Mouse (Mus musculus) heart, postnatal 4 days (tissue): ENCODE measurements around the gene Slc13a5. TPM values are rescaled to one million over a fixed set of nuclear protein-coding genes. Genes with fewer than 3 reads are reported as not detected.

Experiments used
- DNase-seq: peaks from one replicate; pipeline ENCODE4 v3.0.0; 2021
- total RNA-seq, 2 experiments: library from RNA; stranded (reverse); gene quantifications; 2 replicates each; pipeline ENCODE4 v1.2.3; 2021

Gene Slc13a5
- total RNA-seq, 2 experiments from 2014 or later = 0.38 to 0.50 TPM

DNA sequence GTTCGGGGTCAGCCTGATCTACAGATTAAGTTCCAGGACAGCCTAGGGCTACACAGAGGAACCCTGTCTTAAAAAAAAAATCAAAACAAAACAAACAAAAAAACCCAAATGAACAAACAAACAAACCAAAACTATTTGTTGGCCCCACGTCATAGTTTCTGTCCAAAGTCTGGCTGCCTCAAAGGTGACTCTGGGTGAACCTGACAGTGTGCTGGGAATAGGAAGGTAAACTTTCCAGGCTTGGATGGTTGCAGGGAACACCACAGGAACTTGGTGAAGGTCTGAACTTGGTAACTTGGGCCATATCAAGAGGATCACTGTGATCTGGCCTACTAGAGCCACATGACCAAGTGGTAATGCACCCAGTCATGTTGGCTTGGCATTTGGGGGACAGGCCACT is 10.6 kb downstream of the Slc13a5 start:
- DNase-seq = no peak

DNA sequence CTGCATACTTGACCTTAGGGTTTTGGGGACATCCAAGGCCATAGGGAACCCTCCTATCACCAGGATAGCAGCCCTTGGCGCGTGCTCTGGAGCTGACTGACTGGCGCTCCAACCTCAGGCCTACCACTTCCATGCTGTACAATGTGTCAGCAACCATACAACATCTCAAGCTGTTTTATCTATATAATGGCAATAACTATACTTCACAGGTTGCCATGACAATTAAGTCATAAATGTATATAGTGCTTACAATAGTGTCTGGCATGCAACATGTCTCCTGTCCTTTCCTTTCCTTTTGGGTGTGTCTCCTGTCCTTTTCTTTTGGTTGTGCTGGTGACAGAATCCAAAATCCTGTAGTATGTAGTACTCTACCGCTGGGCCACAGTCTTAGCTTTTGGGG is 11.4 kb downstream of the Slc13a5 start:
- DNase-seq = no peak

DNA sequence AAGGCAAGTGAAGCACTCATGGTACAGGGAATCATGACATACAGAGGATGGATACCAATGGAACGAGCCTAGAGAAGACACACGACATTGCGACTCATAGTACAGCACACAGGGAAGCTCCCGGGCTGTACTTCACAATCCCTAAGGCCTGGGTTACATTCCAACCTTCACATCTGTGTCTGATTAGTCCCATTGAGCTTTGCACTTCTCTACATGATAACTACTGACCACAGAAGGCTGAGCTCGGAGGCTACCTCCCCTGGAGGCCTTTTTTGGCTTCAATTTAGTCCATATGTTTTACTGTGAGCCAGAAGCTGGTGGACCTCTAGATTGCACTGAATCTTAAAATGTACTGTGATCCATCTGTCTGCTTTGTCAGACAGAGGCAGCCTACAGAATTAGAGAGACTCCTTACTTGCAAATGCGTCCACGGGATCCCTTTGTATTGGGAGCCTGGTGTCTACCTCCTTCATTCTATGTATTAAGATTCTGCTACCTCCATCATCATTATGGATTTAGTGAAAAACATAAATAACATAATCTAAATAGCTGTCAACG is 21.7 kb downstream of the Slc13a5 start:
- DNase-seq = no peak

DNA sequence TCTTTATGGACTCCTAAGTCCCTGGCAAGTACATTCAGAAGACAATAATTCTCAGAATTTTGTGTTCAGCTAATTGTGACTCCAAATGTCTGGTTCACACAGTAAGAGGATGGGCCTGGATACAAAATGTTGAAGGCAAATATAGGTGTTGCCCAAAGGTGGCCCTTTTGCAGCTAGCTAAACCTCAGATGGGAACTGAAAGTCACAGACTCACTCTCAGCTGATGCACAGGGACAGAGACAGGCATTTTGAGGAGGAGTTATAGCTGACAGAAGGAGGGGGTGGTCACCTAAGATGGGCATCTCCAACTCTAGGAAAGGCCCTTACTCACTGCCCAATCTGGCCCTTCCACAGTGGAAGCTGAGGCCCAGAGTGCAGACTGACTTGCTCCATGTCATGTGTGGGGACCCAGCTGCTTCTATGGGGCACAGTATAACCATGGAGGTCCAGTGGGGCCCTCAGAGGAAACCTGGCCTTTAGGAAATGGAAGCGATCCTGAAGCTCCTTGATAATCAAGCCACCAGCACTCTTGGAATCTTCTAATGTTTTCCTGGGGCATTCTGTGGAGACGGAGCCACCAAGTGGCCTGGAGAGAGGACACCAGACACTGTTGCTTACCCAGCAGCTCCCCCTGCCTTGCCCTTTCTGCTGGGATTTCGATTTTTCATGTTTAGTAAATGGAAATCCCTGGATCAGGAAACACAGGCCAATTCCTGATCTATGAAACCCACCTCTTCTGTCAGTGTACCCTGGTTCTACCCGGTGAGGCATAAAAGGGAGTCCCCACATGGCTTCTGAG is 26.8 kb downstream of the Slc13a5 start:
- DNase-seq = no peak

DNA sequence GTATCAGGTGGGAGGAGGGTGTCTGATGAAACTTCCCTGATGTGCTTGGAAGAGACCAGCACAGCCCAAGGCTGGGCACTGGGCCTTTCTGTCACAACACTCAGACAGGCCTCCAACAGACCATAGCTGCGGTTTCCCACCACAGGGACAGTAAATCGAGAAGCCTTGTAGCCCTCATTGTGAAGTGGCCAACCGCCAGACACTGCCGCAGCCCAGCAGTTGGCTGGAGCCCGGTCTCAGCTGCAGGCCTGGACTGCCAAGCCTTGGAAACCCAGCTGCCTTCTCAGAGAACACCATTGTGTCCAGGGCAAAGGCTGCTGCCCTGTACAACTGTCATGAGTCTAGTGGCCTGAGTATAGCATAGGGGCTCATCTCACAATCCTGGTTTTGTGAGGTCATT is 33.0 kb downstream of the Slc13a5 start:
- DNase-seq = no peak

DNA sequence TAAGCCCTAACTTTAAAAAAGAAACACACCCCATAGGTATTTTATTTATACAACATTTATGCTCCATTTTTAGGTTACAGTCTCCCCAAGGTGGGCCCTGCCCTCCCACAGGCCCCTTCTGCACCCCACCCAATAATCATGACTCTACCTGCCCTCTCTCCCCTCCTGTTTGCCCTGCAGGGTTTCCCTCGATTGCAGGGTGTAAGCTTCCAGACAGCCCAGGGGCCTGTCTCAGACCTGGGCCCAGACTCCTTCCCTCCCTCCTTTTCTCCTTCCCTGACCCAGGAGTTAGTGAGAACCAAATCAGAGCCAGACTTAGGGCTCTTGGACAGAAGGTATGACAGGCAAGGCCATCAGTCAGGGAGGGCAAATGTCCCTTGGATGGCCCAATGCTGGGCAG is 34.0 kb downstream of the Slc13a5 start:
- no peak for DNase-seq

DNA sequence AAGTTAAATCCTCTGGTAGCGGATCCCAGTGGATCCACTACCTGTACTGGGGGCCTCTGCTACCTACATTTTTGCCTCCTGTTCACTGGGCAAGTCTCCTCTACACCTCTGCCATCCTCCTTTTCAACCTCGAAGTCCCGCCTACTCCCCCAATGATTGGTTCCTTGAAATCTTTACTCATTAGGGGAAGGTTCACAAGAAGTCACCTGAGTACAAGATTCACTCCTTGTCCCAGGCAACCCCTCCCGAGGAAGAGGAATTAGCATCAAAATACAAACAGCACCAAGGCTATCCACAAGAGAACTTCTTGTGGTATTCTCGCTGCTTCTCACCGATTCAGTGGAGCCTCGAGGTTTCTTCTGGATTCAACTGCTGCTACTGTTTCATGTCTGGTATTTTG is 35.0 kb downstream of the Slc13a5 start:
- no peak for DNase-seq

DNA sequence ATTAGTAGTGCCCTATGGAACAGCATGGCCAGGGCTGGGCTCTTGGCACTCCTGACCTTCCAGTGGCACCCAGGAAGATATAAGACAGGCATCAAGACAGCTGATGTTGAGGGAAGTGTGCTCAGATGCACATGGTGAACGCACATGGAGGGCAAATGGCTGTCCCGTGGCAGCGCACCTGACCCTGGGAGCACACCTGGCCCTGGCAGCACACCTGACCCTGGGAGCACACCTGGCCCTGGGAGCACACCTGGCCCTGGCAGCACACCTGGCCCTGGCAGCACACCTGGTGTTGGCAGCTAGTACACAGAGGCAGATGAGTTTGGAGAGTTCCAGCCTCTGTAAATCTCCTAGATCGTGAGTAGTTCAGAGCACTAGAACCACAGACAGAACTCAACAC is 38.5 kb downstream of the Slc13a5 start:
- DNase-seq = no peak

DNA sequence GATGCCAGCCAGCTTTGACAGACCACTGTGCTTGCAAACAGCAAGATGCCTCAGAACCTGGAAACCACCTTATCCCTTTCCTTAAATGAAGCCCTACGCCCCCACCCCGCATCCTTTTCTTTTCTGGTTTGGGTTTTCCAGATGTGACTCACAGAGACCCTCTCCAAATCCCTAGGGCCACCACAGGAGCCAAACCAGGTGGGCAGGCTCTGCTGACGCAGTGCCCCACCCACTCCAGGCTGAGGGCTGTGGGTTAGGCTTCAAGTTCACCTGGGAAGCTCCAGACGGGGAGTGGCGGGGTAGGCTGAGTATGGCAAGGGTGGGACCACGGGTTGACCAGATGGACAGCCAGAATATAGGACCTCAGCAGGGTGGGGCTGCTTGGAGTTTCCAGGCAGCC is 40.1 kb downstream of the Slc13a5 start:
- DNase-seq = no peak

DNA sequence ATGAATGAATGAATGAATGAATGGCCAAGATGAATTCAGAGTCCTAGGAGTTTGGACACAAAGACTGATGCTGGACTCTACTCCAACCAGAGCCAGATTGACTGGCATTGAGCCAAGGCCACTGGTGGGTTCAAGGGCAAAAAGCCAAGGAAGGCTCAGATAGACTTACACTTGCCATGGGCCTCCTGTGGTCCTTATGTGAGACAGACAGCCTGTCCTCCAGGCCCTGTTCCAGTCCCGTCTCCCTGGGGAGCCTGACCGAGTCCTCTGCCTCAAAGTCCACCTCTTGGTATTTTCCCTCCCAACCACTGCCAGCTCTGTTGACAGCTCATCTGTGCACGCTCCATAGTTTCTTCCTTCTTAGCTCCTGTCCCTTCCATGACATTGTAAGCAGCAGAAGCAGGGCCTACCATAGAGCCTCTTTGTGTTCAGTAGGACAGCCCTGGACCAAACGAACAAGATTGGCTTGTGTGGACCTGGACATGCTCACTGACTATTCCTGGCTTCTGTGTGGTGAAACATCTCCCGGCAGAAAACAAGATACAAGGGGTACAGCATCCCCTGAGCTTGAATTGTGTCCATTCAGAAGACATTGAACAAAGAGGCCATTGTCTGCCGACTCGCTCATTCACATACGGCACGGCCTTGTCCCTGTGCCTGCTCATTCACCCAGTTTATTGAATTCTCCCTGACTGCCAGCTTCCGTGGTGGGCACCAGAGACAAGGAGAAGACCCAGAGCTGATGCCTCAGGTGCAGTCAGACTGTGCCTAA is 40.8 kb downstream of the Slc13a5 start:
- DNase-seq = no peak

DNA sequence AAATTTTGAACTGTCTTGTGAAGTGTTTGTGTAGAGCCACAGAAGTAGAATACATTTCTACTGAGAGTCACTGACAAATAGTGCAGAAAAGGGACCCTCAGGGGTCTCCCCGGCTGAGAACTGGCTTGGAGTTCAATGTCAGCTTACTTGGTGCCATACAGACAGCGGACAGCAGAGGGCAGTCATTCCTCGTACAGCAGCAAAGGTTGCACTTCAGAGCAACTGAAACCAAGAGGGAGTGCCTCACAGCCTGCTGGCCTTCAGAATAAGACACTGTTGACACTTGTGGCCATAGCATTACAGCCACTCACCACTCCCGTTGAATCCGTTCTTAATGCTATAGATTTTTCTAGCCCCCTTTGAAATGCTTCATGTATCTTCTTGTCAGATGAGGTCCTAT is 42.2 kb downstream of the Slc13a5 start:
- peak; percentile 84 for DNase-seq

DNA sequence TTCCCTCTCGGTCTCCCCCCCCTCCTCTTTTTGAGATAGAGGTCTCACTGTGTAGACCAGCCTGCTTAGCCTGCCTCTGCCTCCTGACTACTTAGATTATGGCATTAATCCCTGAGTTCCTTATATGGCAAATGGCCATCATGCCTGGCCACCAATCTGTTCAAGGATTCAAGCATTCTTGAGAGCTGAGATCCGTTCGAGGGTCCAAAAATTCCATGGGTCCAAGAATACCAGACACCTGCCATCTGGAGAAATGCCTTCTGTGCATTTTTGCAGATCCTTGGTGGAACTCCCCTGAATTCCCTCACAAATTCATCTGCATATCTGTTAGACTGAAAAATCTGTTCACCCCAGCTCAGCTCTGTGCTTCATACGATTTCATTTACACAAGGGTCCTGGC is 43.6 kb downstream of the Slc13a5 start:
- no peak for DNase-seq

DNA sequence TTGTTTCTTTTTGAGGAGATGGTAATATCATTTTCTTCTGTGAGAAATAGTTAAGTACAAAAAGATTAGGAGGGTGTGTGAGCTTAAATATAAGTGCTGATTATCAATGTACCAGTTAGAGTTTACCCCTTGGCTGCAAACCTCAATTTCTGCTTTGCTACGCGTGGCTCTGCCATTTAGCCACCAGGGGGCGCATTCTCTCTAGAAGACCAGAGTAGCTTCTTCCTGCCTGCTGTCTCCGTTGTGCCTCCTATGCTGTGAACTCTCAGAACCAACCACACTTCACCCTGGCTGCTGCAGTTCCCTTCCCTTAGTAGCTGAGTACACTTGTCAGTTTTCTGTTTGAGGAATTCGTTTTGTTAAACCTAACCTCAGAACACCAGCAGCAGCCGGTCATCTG is 45.7 kb downstream of the Slc13a5 start:
- peak; percentile 80 for DNase-seq

DNA sequence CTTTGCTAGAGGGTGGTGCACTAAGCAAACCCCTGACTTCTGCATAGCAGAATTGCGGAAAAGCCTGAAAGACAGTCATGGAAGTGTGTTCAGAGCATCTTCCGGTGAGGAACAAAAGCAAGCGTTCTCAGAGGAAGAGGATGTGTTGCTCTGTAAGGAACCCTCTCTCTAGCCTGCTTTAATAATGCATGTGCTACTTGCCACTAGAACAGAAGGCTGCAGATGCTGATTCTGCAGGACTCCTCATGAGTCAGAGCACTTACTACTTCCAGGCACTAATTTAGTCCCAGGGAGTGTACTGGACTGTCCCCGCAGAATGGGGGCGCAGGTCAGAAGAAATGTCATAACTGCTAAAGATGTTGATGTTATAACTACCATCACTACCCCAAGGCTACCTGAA is 49.9 kb downstream of the Slc13a5 start:
- no peak for DNase-seq

DNA sequence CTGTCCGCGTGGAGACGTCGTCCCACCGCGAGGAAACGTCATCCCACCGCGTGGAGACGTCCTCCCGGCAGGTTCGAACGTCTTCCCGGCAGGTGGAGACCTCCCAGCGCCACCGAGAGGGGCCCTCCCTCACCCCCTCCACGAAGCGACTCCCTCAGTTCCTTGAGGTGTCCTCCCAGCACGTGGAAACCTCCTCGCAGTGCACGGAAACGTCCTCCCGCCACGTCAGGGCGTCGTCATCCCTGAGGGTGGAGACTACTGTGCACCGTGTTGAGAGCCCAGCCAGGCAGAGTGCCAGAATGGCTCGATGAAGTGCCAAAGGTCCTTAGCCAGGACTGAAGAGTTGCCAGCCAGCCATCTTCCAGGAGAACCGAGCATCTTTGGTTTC is 51.6 kb downstream of the Slc13a5 start, which contains the start of gene Med31:
Gene Med31, minus strand, starts transcription at position 183 of the 388 bp plus-strand sequence.
- DNase-seq = peak; percentile 82

DNA sequence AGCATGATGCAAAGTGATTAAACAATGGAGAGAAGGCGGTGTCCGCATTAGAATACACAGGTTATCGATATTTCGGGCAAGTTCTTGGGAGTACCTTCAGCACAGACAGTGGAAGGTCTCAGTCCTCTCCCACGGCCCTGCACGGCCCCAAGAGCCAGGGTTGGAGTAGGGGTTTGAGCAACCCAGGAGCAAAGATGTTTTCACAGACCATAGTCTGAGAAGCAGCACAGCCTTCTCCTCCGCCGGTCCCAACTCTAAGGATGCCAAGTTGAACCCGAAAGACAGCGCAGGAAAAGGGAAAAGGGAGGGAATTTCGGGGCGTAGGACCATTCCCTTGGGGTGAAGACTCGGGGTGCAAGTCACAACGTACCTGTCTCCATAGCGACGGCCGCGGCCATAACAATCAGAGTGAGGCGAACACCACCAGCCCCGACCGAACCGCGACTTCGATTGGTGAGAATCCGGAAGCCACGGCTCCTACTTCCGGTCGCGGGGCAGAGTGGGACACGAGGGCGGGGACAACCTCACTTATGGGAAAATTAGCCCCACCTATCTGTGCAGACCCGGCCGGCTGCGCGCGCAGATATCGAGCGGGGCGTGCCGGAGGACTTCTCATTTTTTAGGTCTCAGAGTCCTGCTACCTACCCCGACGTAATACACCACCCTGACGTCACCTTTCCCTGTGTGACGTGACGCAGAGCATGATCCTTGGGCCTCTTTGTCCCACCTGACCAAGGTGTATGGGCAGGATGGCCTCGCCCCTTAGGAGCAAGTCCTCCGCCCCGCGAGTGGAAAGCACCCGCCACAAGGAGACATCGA is 52.2 kb downstream of the Slc13a5 start:
- peak; percentile 95 for DNase-seq

DNA sequence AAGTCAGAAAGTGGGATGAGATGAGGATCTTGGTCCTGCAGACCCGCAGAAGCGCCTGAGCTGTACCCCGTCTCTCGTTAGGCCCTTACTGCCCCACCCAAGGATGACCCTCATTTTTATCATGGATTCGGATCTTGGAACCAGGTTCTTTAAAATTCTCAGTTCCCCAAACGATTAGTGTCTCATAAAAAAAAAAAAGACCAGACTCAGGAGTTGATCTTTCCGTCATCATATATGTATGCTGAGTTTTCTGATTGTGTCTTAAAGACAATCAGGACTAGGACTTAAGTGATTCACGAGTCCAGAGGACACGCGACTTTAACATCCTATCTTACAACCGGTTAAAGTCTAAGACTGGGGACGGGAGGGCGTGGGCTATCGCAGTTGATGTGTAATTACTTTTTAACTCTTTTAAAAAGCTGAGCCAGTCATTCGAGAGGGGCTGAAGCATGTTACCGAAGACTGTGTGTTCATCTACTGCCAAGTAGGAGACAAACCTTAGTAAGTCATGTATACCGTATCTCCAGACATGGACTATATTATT is 59.1 kb downstream of the Slc13a5 start:
- DNase-seq = no peak

DNA sequence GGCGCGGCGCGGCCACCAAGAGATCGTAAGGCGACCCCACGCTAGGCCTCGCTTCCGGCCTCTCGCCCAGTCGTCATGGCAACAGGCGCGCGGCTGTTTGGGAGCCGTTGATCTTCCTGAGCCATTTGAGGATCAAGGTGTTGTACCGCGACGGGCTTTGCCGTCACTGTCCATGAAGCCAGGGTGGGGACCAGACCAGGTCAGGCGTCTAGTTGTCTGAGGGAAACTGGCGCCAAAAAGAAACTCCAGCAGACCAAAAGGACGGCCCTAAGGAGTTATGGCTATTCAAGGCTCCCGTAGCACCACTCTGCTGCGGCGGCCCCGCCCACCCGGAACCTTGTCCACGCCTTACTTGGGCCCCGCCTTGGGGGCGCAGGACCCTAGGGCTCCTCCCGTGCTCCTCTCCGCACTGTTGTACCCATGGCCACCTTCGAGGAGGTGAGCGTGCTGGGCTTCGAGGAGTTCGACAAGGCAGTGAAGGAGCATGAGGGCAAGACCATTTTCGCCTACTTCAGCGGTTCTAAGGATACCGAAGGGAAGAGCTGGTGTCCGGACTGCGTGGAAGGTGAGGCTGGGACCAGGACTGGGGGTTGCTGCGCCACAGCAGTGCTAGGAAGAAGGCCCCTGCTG is 59.7 kb downstream of the Slc13a5 start, which contains the start of the genes 4933427D14Rik and Txndc17:
Gene 4933427D14Rik, minus strand, starts transcription at position 256 of the 630 bp plus-strand sequence.
Gene Txndc17, plus strand, starts transcription at position 344 of the 630 bp plus-strand sequence.
- DNase-seq = peak; percentile 88

DNA sequence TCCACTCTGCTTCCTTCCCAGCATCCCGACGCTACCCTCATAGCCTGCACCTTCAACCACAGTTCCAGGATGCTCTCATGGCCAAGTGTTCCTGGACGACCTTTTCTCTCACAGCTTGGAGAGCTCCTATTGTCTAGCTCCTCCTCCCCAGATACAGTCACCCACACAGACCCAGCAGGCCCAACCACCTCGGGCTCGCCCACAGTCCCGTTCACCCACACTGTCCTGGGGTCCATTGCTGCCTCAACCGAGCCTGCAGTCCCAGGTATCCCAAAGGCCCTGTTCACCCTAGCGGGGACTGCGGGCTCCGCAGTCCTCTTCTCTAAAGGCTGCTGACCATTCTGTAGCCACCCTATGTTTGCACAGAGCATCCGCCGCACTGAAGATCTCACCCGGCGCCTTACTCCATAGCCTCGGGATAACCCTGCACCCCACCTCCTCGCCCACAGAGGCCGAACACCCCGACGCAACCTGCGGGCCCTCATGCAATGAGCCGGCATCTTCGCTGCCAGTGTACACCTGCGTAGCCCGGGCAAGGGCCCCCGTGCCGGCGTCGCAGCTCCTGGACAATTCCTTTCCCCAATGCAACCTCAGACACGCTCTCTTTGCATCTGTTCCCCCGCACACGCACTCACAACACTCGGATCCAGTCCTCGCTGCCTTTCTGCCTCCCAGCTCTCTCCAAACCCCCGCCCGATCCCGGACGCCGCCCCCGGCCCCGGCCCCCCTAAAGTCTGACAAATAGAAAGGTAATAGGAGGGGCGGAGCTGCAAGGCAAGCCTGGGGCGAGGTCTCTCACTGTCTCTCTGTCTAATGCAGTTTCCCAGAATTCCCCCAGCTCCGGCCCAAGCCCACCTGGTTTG is 60.5 kb downstream of the Slc13a5 start, which contains the start of gene Gm43951:
Gene Gm43951, minus strand, starts transcription at position 500 of the 863 bp plus-strand sequence.
- peak; percentile 29 for DNase-seq

DNA sequence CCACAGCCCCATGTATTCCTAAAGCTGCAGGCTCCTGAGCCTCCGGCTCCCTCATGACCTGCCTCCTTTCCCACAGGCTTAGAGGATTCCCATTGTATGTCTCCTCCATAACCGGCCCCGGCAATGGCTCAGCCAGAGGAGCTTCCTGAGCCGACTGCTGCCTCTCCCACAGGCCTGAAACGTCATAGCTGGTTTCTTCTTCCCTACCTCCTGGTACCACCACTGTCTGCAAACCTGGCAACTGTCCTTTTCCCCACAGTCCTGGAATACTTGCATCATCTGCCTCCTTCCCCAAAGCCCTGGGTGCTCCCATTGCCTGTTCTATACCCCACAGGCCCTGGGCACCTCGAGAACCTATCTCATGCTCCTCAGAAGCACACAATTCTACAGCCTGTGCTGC is 61.8 kb downstream of the Slc13a5 start:
- no peak for DNase-seq

DNA sequence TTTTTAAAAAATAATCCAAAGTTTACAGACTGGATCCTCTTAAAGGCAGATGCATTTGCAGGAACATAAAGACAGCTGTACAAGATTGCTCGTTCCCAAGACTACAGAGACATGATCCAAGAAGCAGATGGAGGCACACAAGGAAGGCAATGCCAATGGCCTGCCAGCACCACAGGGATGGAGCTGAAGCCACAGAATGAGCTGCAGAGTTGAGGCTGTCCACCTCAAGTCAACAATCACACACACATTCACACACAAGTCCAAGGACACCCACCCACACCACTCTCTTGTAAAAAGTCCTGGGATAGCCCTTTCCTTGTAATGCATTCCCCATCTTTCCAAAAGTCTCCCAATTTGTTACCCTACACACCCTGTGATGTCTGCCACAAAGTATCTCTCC is 63.6 kb downstream of the Slc13a5 start:
- no peak for DNase-seq
